Mouse (Mus musculus): ENCODE results near the gene Cldn7. TPM values are rescaled to one million over a fixed set of nuclear protein-coding genes. Genes with fewer than 3 reads are reported as not detected.
"Not testable (repeated sequence)": the region's sequence is repeated elsewhere in the genome, so short reads cannot be mapped to it uniquely, and the experiment has no call there.

Gene Cldn7
- polyA plus RNA-seq (2015; fragmentation: Nextera tagmentation; extraction: Ambion mirVana): 30.3 and 34.9 TPM in 2 replicates

- H3K4me2 ChIP-seq: peak within 1 kb of the TSS; percentile 59
- ATAC-seq (ENCODE audit: insufficient number of reproducible peaks, insufficient read depth, low FRiP score, low TSS enrichment, low read depth): 0 out of 2 replicates have a peak, but pooled peaks have one; percentile 16
- H3K9ac ChIP-seq: 0 out of 2 replicates have a peak within 1 kb of the TSS, but pooled peaks have one; percentile 67
- peaks cover 77% of the 10 kb centered on the region for H3K27me3 ChIP-seq
- H3K36me3 ChIP-seq: peaks cover 20% of the 10 kb centered on the region
- peak within 1 kb of the TSS; percentile 42 for H3K4me3 ChIP-seq
- peak within 1 kb of the TSS; percentile 51; the same call in 1 of the 2 replicates for H3K27ac ChIP-seq
- 6% methylated on average over 24 of the region's 24 CpGs for WGBS
- no peaks in the 10 kb centered on the region for H3K9me3 ChIP-seq
- H3K4me1 ChIP-seq: peaks cover 18% of the 10 kb centered on the region
These were observed at the start of gene Cldn7 for GRCm38 (mm10) chr11:69964650-69965270. Cldn7 (plus strand) TSS chr11:69964779.

- Histone ChIP-seq H3K4me2 (peak overlapping the region; percentile 99), H3K4me1 (peaks cover 48% of the 10 kb centered on the region), H3K4me3 (peak overlapping the region; percentile 97), H3K27me3 (no peaks in the 10 kb centered on the region), H3K36me3 (peaks cover 78% of the 10 kb centered on the region), H3K9ac (peak overlapping the region; percentile 91), H3K27ac (no peak overlapping the region), H3K9me3 (no peaks in the 10 kb centered on the region)
- no peak for ATAC-seq (ENCODE audit: insufficient number of reproducible peaks, insufficient read depth, low FRiP score, low TSS enrichment, low read depth)
- 33% methylated on average over 9 of the region's 9 CpGs for WGBS
These were observed 49.6 kb upstream of the Cldn7 start for GRCm38 (mm10) chr11:69914917-69915430.

- Histone ChIP-seq H3K9me3 (no peaks in the 10 kb centered on the region), H3K9ac (peak overlapping the region; percentile 91; the same call in 1 of the 2 replicates), H3K36me3 (peaks cover 69% of the 10 kb centered on the region), H3K4me1 (peaks cover 48% of the 10 kb centered on the region), H3K27ac (no peak overlapping the region), H3K4me3 (peak overlapping the region; percentile 97), H3K27me3 (no peaks in the 10 kb centered on the region), H3K4me2 (peak overlapping the region; percentile 99)
- 58% methylated on average over 5 of the region's 5 CpGs for WGBS
- ATAC-seq (ENCODE audit: insufficient number of reproducible peaks, insufficient read depth, low FRiP score, low TSS enrichment, low read depth): no peak
These were observed 48.6 kb upstream of the Cldn7 start for GRCm38 (mm10) chr11:69915667-69916627.

DNA sequence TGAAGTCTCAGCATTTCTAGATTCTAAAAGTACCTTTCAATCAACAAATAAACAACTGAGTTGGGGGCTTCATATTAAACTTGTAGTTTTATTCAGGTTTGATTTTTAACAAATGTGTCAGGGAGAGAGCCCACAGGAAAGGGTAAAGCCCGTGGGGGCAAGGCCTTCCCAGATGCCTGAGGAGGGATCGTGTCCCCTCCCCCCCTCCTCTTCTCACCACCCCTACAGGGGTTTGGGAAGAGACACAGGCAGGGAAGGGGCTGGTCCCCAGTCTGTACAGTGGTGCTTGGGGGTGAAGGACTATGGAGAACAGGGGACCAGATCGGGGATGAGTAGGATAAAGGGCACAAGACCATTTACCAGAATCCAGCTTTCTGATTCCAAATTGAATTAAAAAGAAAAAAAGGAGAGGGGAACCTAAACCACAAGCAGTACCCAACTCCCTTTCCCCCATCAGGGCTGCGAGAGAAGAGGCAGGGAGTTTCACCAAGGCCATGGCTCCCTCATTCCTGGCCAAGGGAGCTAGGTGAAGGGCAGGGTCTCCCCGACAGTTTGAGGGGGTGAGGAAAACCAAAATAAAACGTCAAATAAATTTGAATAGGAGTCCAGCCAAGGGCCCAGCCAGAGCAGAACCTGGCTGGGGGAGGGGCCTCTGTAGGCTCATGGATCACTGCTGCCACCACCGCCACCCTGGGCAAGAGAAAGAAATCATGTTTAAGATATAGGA lies 47.8 kb upstream of the Cldn7 start:
- H3K4me2 ChIP-seq: not testable (repeated sequence)

GRCm38 (mm10) chr11:69917379-69917948 lies 47.1 kb upstream of the Cldn7 start:
- no peak overlapping the region for H3K4me3 ChIP-seq
- H3K36me3 ChIP-seq: peaks cover 53% of the 10 kb centered on the region
- WGBS: 82% methylated on average over 8 of the region's 8 CpGs
- H3K4me2 ChIP-seq: no peak overlapping the region
- peaks cover 52% of the 10 kb centered on the region for H3K4me1 ChIP-seq
- no peaks in the 10 kb centered on the region for H3K9me3 ChIP-seq
- no peak overlapping the region for H3K27ac ChIP-seq
- ATAC-seq (ENCODE audit: insufficient number of reproducible peaks, insufficient read depth, low FRiP score, low TSS enrichment, low read depth): no peak
- H3K9ac ChIP-seq: no peak overlapping the region
- no peaks in the 10 kb centered on the region for H3K27me3 ChIP-seq

More for the DNA sequence above, 47.8 kb upstream of the Cldn7 start:
- H3K9ac ChIP-seq; H3K4me3 ChIP-seq; H3K27ac ChIP-seq; ATAC-seq (ENCODE audit: insufficient number of reproducible peaks, insufficient read depth, low FRiP score, low TSS enrichment, low read depth); H3K27me3 ChIP-seq; H3K9me3 ChIP-seq: not testable (repeated sequence)
- 57% methylated on average over 7 of the region's 7 CpGs for WGBS
- Histone ChIP-seq H3K36me3 (peaks cover 60% of the 10 kb centered on the region), H3K4me1 (peaks cover 48% of the 10 kb centered on the region)

- H3K4me1 ChIP-seq: peaks cover 53% of the 10 kb centered on the region
- no peak overlapping the region for H3K4me2 ChIP-seq
- H3K4me3 ChIP-seq: no peak overlapping the region
- no peaks in the 10 kb centered on the region for H3K9me3 ChIP-seq
- no peaks in the 10 kb centered on the region for H3K27me3 ChIP-seq
- peaks cover 47% of the 10 kb centered on the region for H3K36me3 ChIP-seq
- H3K9ac ChIP-seq: no peak overlapping the region
- WGBS: 83% methylated on average over 5 of the region's 5 CpGs
- ATAC-seq (ENCODE audit: insufficient number of reproducible peaks, insufficient read depth, low FRiP score, low TSS enrichment, low read depth): no peak
- H3K27ac ChIP-seq: no peak overlapping the region
These were observed 46.5 kb upstream of the Cldn7 start for GRCm38 (mm10) chr11:69918118-69918517.

- Histone ChIP-seq H3K27ac (peak overlapping the region; percentile 92), H3K27me3 (no peaks in the 10 kb centered on the region), H3K36me3 (peaks cover 43% of the 10 kb centered on the region), H3K4me3 (peak overlapping the region; percentile 92), H3K9ac (peak overlapping the region; percentile 97), H3K9me3 (no peaks in the 10 kb centered on the region), H3K4me1 (peaks cover 48% of the 10 kb centered on the region), H3K4me2 (peak overlapping the region; percentile 68)
- 82% methylated on average over 9 of the region's 9 CpGs for WGBS
- ATAC-seq (ENCODE audit: insufficient number of reproducible peaks, insufficient read depth, low FRiP score, low TSS enrichment, low read depth): no peak
These were observed 45.5 kb upstream of the Cldn7 start for GRCm38 (mm10) chr11:69919053-69919452.

GRCm38 (mm10) chr11:69919661-69920265 lies 44.8 kb upstream of the Cldn7 start:
- H3K4me3 ChIP-seq: peak overlapping the region; percentile 92
- H3K27ac ChIP-seq: peak overlapping the region; percentile 92
- peaks cover 42% of the 10 kb centered on the region for H3K4me1 ChIP-seq
- H3K9me3 ChIP-seq: no peaks in the 10 kb centered on the region
- H3K27me3 ChIP-seq: no peaks in the 10 kb centered on the region
- H3K36me3 ChIP-seq: peaks cover 43% of the 10 kb centered on the region
- ATAC-seq (ENCODE audit: insufficient number of reproducible peaks, insufficient read depth, low FRiP score, low TSS enrichment, low read depth): no peak
- H3K9ac ChIP-seq: peak overlapping the region; percentile 97
- H3K4me2 ChIP-seq: peak overlapping the region; percentile 68
- under 1% methylated on average over 17 of the region's 17 CpGs for WGBS

DNA sequence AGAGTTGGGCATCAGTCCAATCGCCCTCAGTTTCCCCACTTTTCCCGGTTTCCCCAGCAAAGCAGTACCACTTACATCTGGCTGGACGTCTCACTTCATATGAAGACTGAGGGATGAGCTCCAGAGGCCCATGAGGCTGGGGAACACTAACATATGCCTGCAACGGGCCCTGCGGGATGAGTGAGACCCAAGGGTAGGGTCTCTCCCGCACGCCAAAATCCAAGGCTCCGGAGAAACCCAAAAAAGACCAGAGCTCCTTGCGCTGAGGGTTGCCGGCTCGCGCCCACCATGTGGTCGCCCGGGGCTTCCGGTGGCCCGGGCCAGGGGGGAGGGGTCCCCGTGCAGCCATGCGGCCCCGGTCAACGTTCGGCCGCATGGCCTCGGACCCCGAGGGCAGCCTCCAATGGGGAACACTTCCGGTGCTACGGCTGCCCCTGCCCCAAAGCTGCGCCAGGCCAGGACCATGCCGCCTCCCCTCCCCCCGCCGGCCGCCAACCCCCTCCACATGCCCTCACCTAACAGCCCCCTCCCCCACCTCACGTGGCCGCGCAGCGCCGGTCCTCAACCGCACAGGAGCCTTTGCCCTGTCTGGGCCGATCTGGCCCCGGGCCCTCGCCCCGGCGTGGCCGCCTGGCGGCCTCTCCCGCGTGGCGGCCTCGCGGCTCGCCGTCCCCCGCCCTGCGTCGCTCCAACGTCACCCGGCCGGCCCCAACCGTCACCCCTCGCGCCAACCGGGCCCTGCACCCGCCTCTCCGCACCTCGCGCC lies 44.1 kb upstream of the Cldn7 start:
- Histone ChIP-seq H3K4me1 (peaks cover 35% of the 10 kb centered on the region), H3K27ac (peak overlapping the region; percentile 92), H3K4me3 (peak overlapping the region; percentile 92), H3K27me3 (no peaks in the 10 kb centered on the region), H3K36me3 (peaks cover 36% of the 10 kb centered on the region), H3K4me2 (peak overlapping the region; percentile 68), H3K9me3 (no peaks in the 10 kb centered on the region), H3K9ac (peak overlapping the region; percentile 97)
- WGBS: under 1% methylated on average over 64 of the region's 65 CpGs
- ATAC-seq (ENCODE audit: insufficient number of reproducible peaks, insufficient read depth, low FRiP score, low TSS enrichment, low read depth): 0 out of 2 replicates have a peak, but pooled peaks have one; percentile 4

All from embryonic facial prominence, embryonic 13.5 days (tissue).